ENCODE assay signal across 12 mouse cellular contexts in the genomic region with DNA sequence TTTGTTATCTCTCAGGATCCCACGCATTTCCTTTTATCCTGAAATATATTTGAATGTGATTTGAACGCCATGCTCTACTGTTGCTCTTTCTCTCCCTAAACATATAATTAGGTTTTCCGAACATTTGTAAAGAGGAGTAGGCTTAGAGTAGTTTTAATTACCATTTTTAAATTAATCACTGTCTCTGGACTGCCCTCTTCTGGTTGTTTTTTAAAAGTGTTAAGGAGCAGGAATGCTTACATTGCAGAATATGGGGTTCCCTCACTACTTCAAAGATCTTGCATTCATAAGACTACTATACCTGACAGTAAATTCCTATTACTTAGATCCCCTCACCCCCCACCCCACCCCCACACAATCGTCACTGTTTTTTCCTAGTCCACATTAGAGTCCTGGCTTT.
DNase-seq lines count a peak whose midpoint lies in the region; ATAC-seq and TF ChIP-seq lines count a peak whose summit lies in the region.
"Had no signal": no experiment of that assay in that cellular context is flagged by ENCODE, and none has a peak within 500 bp of the region (broad histone marks: within the 10 kb centered on the region; RNA-seq: fewer than 3 reads in every experiment).

No protein-coding gene starts in this region.

- H3K27ac ChIP-seq in embryonic facial prominence, embryonic 11.5 days (replicated peaks; ENCODE audit: low read depth, low read length), result no peak overlapping the region
- H3K27ac ChIP-seq in embryonic facial prominence, embryonic 10.5 days (replicated peaks), result no peak overlapping the region
- no peak overlapping the region for H3K27ac ChIP-seq in liver, adult 2 months (replicated peaks; ENCODE audit: insufficient read depth, low read depth, low read length)
- H3K27ac ChIP-seq: heart, embryonic 13.5 days; limb, embryonic 15.5 days; neural tube, embryonic 12.5 days had no signal

- H3K36me3 ChIP-seq in embryonic facial prominence, embryonic 11.5 days (replicated peaks; ENCODE audit: control insufficient read depth, insufficient read depth, low read depth, low read length), result no peaks in the 10 kb centered on the region
- no peaks in the 10 kb centered on the region for H3K36me3 ChIP-seq in embryonic facial prominence, embryonic 10.5 days (replicated peaks)
- H3K36me3 ChIP-seq in liver, adult 2 months (ENCODE audit: control insufficient read depth, insufficient read depth, low read length), result no peaks in the 10 kb centered on the region
- H3K36me3 ChIP-seq: heart, embryonic 13.5 days; limb, embryonic 15.5 days; neural tube, embryonic 12.5 days had no signal

- ATAC-seq in embryonic facial prominence, embryonic 11.5 days (replicated peaks; ENCODE audit: insufficient number of reproducible peaks, low FRiP score, low TSS enrichment, low read depth), result no peak
- peak; percentile 71 for ATAC-seq in megakaryocyte-erythroid progenitor cell, adult 5-6 weeks (replicated peaks; ENCODE audit: low FRiP score, low TSS enrichment, poor library complexity, severe bottlenecking)

- 58% methylated on average over 4 of the region's 4 CpGs for WGBS in embryonic facial prominence, embryonic 11.5 days
- WGBS in embryonic facial prominence, embryonic 10.5 days, result 62% methylated on average over 4 of the region's 4 CpGs
- WGBS in liver, adult 2 months, result 38% methylated on average over 4 of the region's 4 CpGs

- no peaks in the 10 kb centered on the region for H3K9me3 ChIP-seq in embryonic facial prominence, embryonic 11.5 days (replicated peaks; ENCODE audit: control insufficient read depth, low read length)
- no peaks in the 10 kb centered on the region for H3K9me3 ChIP-seq in embryonic facial prominence, embryonic 10.5 days
- H3K9me3 ChIP-seq: heart, embryonic 13.5 days; limb, embryonic 15.5 days; neural tube, embryonic 12.5 days had no signal

- H3K79me2 ChIP-seq in liver, adult 2 months (ENCODE audit: control insufficient read depth, insufficient read depth, low read length), result no peaks in the 10 kb centered on the region

- TF ChIP-seq CTCF in liver, adult 2 months (IDR thresholded peaks at IDR 0.05; ENCODE audit: low read depth, low read length), result peak; percentile 42

- H3K27me3 ChIP-seq in embryonic facial prominence, embryonic 11.5 days (ENCODE audit: control insufficient read depth, insufficient read depth, low read length), result no peaks in the 10 kb centered on the region
- no peaks in the 10 kb centered on the region for H3K27me3 ChIP-seq in embryonic facial prominence, embryonic 10.5 days (replicated peaks; ENCODE audit: low read depth, poor library complexity, severe bottlenecking)
- H3K27me3 ChIP-seq in liver, adult 2 months (ENCODE audit: control insufficient read depth, insufficient read depth, low read length), result no peaks in the 10 kb centered on the region
- H3K27me3 ChIP-seq: heart, embryonic 13.5 days; limb, embryonic 15.5 days; neural tube, embryonic 12.5 days had no signal

- TF ChIP-seq POLR2A in liver, adult 2 months (IDR thresholded peaks at IDR 0.05; ENCODE audit: extremely low read depth, insufficient read depth, low read length), result no peak

- peak; percentile 13 for DNase-seq in embryonic facial prominence, embryonic 11.5 days (ENCODE audit: low spot score)
- DNase-seq in embryonic facial prominence, embryonic 10.5 days (ENCODE audit: low spot score), result no peak
- DNase-seq in liver, adult 2 months (ENCODE audit: extremely low read depth, low read depth, low spot score), result peak; percentile 40
- DNase-seq in liver, result no peak
- DNase-seq in ZHBTc4 (ENCODE audit: low read depth, low spot score), result peak; percentile 6
- DNase-seq in urinary bladder, postnatal 14 days (ENCODE audit: low spot score), result no peak
- DNase-seq in ovary, adult 18-20 months (ENCODE audit: low spot score), result no peak
- DNase-seq: kidney, postnatal 14 days had no signal

- H3K4me3 ChIP-seq in embryonic facial prominence, embryonic 11.5 days (ENCODE audit: low read depth, low read length), result no peak overlapping the region
- no peak overlapping the region for H3K4me3 ChIP-seq in embryonic facial prominence, embryonic 10.5 days
- H3K4me3 ChIP-seq in liver, adult 2 months (ENCODE audit: insufficient read depth, low read depth, low read length), result no peak overlapping the region
- H3K4me3 ChIP-seq: heart, embryonic 13.5 days; limb, embryonic 15.5 days; neural tube, embryonic 12.5 days had no signal

- H3K4me2 ChIP-seq in embryonic facial prominence, embryonic 11.5 days (ENCODE audit: low read depth, low read length), result no peak overlapping the region
- H3K4me2 ChIP-seq: heart, embryonic 13.5 days; limb, embryonic 15.5 days; neural tube, embryonic 12.5 days had no signal

- no peak overlapping the region for H3K9ac ChIP-seq in embryonic facial prominence, embryonic 11.5 days (replicated peaks; ENCODE audit: low read length)
- no peak overlapping the region for H3K9ac ChIP-seq in liver, adult 2 months (ENCODE audit: low read depth, low read length)
- H3K9ac ChIP-seq: heart, embryonic 13.5 days; limb, embryonic 15.5 days; neural tube, embryonic 12.5 days had no signal

- no peaks in the 10 kb centered on the region for H3K4me1 ChIP-seq in embryonic facial prominence, embryonic 11.5 days (ENCODE audit: control insufficient read depth, insufficient read depth, low read length)
- H3K4me1 ChIP-seq in embryonic facial prominence, embryonic 10.5 days, result no peaks in the 10 kb centered on the region
- H3K4me1 ChIP-seq in liver, adult 2 months (ENCODE audit: control insufficient read depth, insufficient read depth, low read length), result no peaks in the 10 kb centered on the region
- H3K4me1 ChIP-seq: heart, embryonic 13.5 days; limb, embryonic 15.5 days; neural tube, embryonic 12.5 days had no signal

Comparison
In these comparisons a context has a peak if more than half of its experiments do, and no peak if none do; other contexts are left out.
1. DNase-seq: peak in embryonic facial prominence, embryonic 11.5 days (single experiment), liver, adult 2 months (single experiment) and ZHBTc4 (single experiment); none in embryonic facial prominence, embryonic 10.5 days (single experiment), liver (single experiment), urinary bladder, postnatal 14 days (single experiment) and ovary, adult 18-20 months (single experiment).